Mouse (Mus musculus) left cerebral cortex, postnatal 4 days (tissue): Measurements from ENCODE around the gene Zfp30. TPM values are rescaled to one million over a fixed set of nuclear protein-coding genes. Genes with fewer than 3 reads are reported as not detected.

Experiments used
- DNase-seq: peaks from one replicate; pipeline ENCODE4 v3.0.0-alpha.2; 2022
- intact Hi-C: fragments of 180-260 bp; cut with DNase I; formaldehyde crosslinking; loops from one replicate; pipeline ENCODE4 v1.15.1; 2025
- microRNA-seq: library from miRNA; unstranded; fragments of <30 nt; microRNA quantifications from one replicate; pipeline ENCODE4 v1.2.0, GENCODE M21; 2022
- total RNA-seq, 2 experiments: library from RNA; stranded (reverse); gene quantifications; 2 replicates each; pipeline ENCODE4 v1.2.3; 2021

Zfp30 gene
- total RNA-seq, 2 experiments from 2014 or later, result 12.0 to 13.1 TPM

DNA sequence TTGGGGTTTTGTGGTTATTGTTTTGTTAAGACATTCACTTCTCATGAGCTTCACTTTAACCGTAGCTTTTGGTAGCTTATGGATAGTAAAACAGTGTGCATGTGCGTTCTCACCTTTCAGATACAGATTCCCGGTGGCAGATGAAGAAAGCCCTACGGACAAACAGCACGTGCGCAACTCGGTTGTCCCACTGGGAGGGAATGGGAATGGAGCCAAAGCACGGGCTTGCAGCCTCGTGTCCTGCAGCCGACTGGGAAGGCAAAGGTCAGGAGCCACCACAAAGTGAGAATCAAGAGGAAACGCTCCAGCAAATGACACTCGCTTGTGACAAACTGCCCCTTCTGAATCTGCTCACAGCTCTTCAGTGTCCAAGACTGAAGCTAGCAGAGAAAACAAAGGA, 44.2 kb downstream of the Zfp30 start:
- intact Hi-C loops, result no loop called here
- DNase-seq, result no peak

DNA sequence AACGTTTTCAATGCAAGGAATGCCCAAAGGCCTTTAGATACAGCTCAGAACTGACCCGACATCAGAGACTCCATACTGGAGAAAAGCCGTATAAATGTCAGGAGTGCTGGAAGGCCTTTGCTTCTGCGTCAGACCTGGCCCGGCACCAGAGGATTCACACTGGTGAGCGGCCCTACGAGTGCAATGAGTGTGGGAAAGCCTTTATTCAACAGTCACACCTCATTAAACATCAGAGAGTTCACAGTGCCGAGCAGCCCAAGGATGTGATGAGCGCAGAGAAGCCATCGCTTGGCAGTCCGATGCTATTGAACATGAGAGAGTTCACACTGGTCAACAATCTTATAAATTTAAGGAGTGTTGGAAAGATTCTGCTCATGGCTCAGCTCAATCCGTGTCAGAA, 46.0 kb downstream of the Zfp30 start:
- intact Hi-C loops, result no loop called here
- DNase-seq, result no peak

DNA sequence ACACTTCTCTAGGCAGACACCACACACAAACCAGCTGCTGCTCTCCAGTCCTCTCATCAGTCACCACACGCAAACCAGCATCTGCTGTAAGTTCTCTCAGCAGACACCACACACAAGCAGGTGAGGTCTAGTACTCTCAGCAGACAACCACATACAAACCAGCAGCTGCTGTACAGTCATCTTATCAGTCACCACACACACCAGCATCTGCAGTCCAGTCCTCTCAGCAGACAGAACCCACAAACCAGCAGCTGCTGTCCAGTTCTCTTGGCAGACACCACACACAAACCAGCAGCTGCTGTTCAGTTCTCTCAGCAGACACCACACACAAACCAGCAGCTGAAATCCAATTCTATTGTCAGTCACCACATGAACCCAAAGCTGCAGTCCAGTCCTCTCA, 53.0 kb downstream of the Zfp30 start:
- intact Hi-C loops, result no loop called here
- DNase-seq, result no peak

DNA sequence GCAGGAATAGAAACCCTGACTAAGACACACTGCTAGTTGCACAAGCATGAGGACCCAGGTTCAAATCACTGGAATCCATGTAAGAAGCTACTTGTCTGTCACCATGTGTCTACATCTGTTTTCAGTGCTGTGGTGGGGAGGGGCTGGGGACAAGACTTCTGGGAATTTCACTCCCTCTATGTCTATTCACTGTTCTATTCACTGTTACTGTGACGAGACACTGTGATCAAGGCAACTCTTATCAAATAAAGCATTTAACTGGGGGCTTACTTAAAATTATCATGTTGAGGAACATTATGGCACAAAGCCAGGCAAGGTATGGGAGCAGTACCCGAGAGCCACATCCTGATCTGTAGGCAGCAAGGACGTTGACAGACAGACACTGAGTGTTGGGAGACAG, 55.5 kb downstream of the Zfp30 start:
- intact Hi-C loops, result no loop called here
- DNase-seq, result no peak

DNA sequence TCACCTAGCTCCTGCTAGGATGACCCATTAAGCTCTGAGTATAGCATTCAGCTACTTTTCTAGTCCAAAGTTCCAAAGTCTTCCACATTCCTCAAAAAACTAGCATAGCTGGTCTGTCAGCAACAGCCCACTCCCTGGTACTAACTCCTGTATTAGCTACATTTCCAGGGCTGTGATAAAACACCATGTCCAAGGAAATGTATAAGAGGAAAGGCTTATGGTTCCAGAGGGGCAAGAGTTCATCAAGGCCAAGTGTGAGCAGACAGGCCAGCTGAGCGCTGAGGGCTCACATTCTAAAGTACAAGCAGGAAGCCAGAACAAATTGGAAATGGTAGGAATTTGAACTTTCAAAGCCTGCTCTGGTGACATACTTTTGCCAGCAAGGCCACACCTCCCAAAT, 58.3 kb downstream of the Zfp30 start:
- intact Hi-C loops, result no loop called here
- no peak for DNase-seq

Small RNA genes lying within 50 kb of the gene (microRNA-seq; reads per million reads assigned to microRNA genes)
- 5.4 reads per million, percentile 13 among the genes with 10 or more reads in this experiment for gene Mir1964

Other genes starting within 250 kb of the Zfp30 start
- 1 to 10 TPM; 1.1 TPM for gene Catsperg2, start 57.0 kb upstream of the Zfp30 start, total RNA-seq
- gene Zfp84, start 15.4 kb upstream of the Zfp30 start, total RNA-seq, result 10 to 100 TPM; 19.8 to 21.5 TPM
- gene Zfp790, start 32.1 kb downstream of the Zfp30 start, total RNA-seq, result 10 to 100 TPM; 24.5 to 27.9 TPM
- 10 to 100 TPM; 17.7 to 19.5 TPM for gene Zfp940, start 69.7 kb downstream of the Zfp30 start, total RNA-seq
- 10 to 100 TPM; 16.2 to 18.6 TPM for gene Zfp420, start 76.0 kb downstream of the Zfp30 start, total RNA-seq
- gene Zfp27, start 122.6 kb downstream of the Zfp30 start, total RNA-seq, result 10 to 100 TPM; 19.5 to 22.5 TPM
- gene Zfp383, start 124.2 kb downstream of the Zfp30 start, total RNA-seq, result 10 to 100 TPM in 1 of 2 experiments, 1 to 10 TPM in 1; 9.9 to 10.7 TPM
- gene Zfp74, start 170.1 kb downstream of the Zfp30 start, total RNA-seq, result 10 to 100 TPM; 25.4 to 28.2 TPM
- gene Zfp568, start 200.0 kb downstream of the Zfp30 start, total RNA-seq, result 1 to 10 TPM; 5.1 to 5.4 TPM